Mouse (Mus musculus) G1E (cell line): ENCODE results near the gene Myl7.

Experiments
- CTCF ChIP-seq: IDR thresholded peaks from 2 replicates; pipeline ENCODE4 v1.5.1; 2012; ENCODE audit warnings: low read depth, low read length, inconsistent platforms, mixed read lengths
- GATA1 ChIP-seq: IDR thresholded peaks from 2 replicates; pipeline ENCODE4 v1.6.1; 2012; ENCODE audit warnings: borderline replicate concordance, low read length, inconsistent platforms, mixed read lengths
- GATA2 ChIP-seq: IDR thresholded peaks from 2 replicates; pipeline ENCODE4 v1.6.1; 2012; ENCODE audit warnings: low read depth, low read length, inconsistent platforms, borderline replicate concordance
- POLR2AphosphoS5 ChIP-seq: IDR thresholded peaks from 2 replicates; pipeline ENCODE4 v1.6.1; 2012; ENCODE audit warnings: low read depth, low read length, inconsistent platforms; ENCODE audit not compliant: insufficient replicate concordance
- TAL1 ChIP-seq: conservative IDR thresholded peaks from 2 replicates; pipeline ENCODE4 v1.6.1; 2012; ENCODE audit warnings: low read depth, low read length, inconsistent platforms, mixed read lengths

DNA sequence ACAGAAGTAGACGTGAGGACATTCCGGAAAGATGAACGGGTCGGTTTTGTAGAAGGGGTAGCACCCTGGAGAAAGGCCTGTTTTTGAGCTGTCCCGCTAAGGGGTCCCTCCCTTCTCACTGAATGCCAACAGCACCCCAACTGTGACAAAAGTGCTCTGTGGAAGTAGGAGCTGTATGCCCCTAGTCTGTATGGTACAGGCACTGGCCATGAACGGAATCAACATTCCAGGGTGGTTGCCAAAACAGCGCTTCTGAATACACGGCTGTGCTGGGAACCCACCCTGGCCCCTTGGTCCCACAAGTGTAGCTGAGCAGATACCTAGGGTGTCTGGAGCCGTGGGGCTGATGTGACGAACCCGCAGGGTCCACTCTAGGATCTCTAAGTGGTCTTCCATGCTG lies 25.9 kb downstream of the Myl7 start:
- TF ChIP-seq CTCF (no peak), TAL1 (no peak), GATA2 (no peak), GATA1 (no peak), POLR2AphosphoS5 (no peak)
